Comparison of ENCODE assay signal across 11 mouse cellular contexts in genomic region chr2:74291416-74292396, GRCm38 (mm10).
DNase-seq lines count a peak whose midpoint lies in the region; ATAC-seq and TF ChIP-seq lines count a peak whose summit lies in the region.
"Had no signal": no experiment of that assay in that cellular context is flagged by ENCODE, and none has a peak within 500 bp of the region (broad histone marks: within the 10 kb centered on the region; RNA-seq: fewer than 3 reads in every experiment).

No protein-coding gene starts in this region.

- no peaks in the 10 kb centered on the region for H3K4me1 ChIP-seq in lung, embryonic 14.5 days (ENCODE audit: insufficient read depth)
- no peaks in the 10 kb centered on the region for H3K4me1 ChIP-seq in lung, adult 2 months (ENCODE audit: control insufficient read depth, insufficient read depth, low read length)
- peaks cover 3% of the 10 kb centered on the region; the same call in 1 of the 2 replicates for H3K4me1 ChIP-seq in forebrain, embryonic 14.5 days (ENCODE audit: control insufficient read depth, insufficient read depth, low read length)
- H3K4me1 ChIP-seq in midbrain, embryonic 10.5 days = peaks cover 10% of the 10 kb centered on the region; the same call in 1 of the 2 replicates

- WGBS in lung, embryonic 14.5 days = 69% methylated on average over 8 of the region's 8 CpGs
- 68% methylated on average over 8 of the region's 8 CpGs for WGBS in lung, adult 2 months
- 63% methylated on average over 8 of the region's 8 CpGs for WGBS in forebrain, embryonic 14.5 days
- WGBS in midbrain, embryonic 10.5 days = 82% methylated on average over 8 of the region's 8 CpGs

- H3K36me3 ChIP-seq in lung, embryonic 14.5 days (ENCODE audit: insufficient read depth) = no peaks in the 10 kb centered on the region
- H3K36me3 ChIP-seq in forebrain, embryonic 14.5 days (ENCODE audit: control insufficient read depth, insufficient read depth, low read length) = no peaks in the 10 kb centered on the region
- H3K36me3 ChIP-seq in midbrain, embryonic 10.5 days = no peaks in the 10 kb centered on the region

- H3K4me2 ChIP-seq in lung, embryonic 14.5 days = no peak overlapping the region
- H3K4me2 ChIP-seq in forebrain, embryonic 14.5 days (ENCODE audit: low read length) = no peak overlapping the region

- no peak overlapping the region for H3K4me3 ChIP-seq in lung, embryonic 14.5 days (ENCODE audit: low read depth, low read length)
- no peak overlapping the region for H3K4me3 ChIP-seq in lung, adult 2 months (replicated peaks; ENCODE audit: extremely low read depth, low read depth, low read length)
- H3K4me3 ChIP-seq in forebrain, embryonic 14.5 days (ENCODE audit: low read depth, low read length) = no peak overlapping the region
- H3K4me3 ChIP-seq in midbrain, embryonic 10.5 days = no peak overlapping the region

- H3K27ac ChIP-seq in lung, embryonic 14.5 days (ENCODE audit: low read depth) = no peak overlapping the region
- 0 out of 2 replicates have a peak overlapping the region, but pooled peaks have one; percentile 46 for H3K27ac ChIP-seq in forebrain, embryonic 14.5 days (ENCODE audit: low read depth, low read length)
- peak overlapping the region; percentile 65 for H3K27ac ChIP-seq in midbrain, embryonic 10.5 days (replicated peaks)

- ATAC-seq in lung, embryonic 14.5 days (ENCODE audit: insufficient read depth) = no peak
- ATAC-seq in forebrain, embryonic 14.5 days = peak; percentile 92

- DNase-seq in lung, embryonic 14.5 days = peak; percentile 36
- DNase-seq in lung, adult 2 months = no peak
- peak; percentile 87 for DNase-seq in forebrain, embryonic 14.5 days (ENCODE audit: low spot score)
- no peak for DNase-seq in midbrain, embryonic 10.5 days (ENCODE audit: low spot score)
- peak; percentile 24 for DNase-seq in telencephalon, adult 2 months (ENCODE audit: low read depth, low spot score)
- no peak for DNase-seq in cerebellum, adult 8-10 months
- no peak for DNase-seq in kidney, adult 8-10 months
- DNase-seq in kidney, adult 11 months = no peak
- DNase-seq: adrenal gland, postnatal 25 days; cerebellum, adult 9-11 months; thymus, adult 18-20 months had no signal

- TF ChIP-seq CTCF in lung, embryonic 14.5 days (IDR thresholded peaks at IDR 0.05; ENCODE audit: low read depth) = no peak
- no peak for TF ChIP-seq CTCF in lung, adult 2 months (IDR thresholded peaks at IDR 0.05; ENCODE audit: insufficient read depth, low read length)

- H3K9me3 ChIP-seq in lung, embryonic 14.5 days (ENCODE audit: low read depth, low read length) = no peaks in the 10 kb centered on the region
- no peaks in the 10 kb centered on the region for H3K9me3 ChIP-seq in forebrain, embryonic 14.5 days (replicated peaks; ENCODE audit: control insufficient read depth, low read length)
- no peaks in the 10 kb centered on the region for H3K9me3 ChIP-seq in midbrain, embryonic 10.5 days (replicated peaks)

- H3K9ac ChIP-seq in lung, embryonic 14.5 days = no peak overlapping the region
- H3K9ac ChIP-seq in forebrain, embryonic 14.5 days (ENCODE audit: low read length) = no peak overlapping the region

- TF ChIP-seq POLR2A in lung, adult 2 months (IDR thresholded peaks at IDR 0.05; ENCODE audit: borderline replicate concordance, extremely low read depth, low read depth, low read length) = no peak

- no peaks in the 10 kb centered on the region for H3K27me3 ChIP-seq in lung, embryonic 14.5 days (ENCODE audit: insufficient read depth, low read length)
- H3K27me3 ChIP-seq in forebrain, embryonic 14.5 days (replicated peaks; ENCODE audit: control insufficient read depth, insufficient read depth, low read length) = no peaks in the 10 kb centered on the region
- no peaks in the 10 kb centered on the region for H3K27me3 ChIP-seq in midbrain, embryonic 10.5 days (ENCODE audit: low read depth, poor library complexity, severe bottlenecking)

Comparison
In these comparisons a context has a peak if more than half of its experiments do, and no peak if none do; other contexts are left out.
1. DNase-seq: peak in lung, embryonic 14.5 days (single experiment), forebrain, embryonic 14.5 days (single experiment) and telencephalon, adult 2 months (single experiment); none in lung, adult 2 months (single experiment), midbrain, embryonic 10.5 days (single experiment), cerebellum, adult 8-10 months (single experiment), kidney, adult 8-10 months (0 of 2) and kidney, adult 11 months (single experiment).